Mouse (Mus musculus) erythroblast, embryonic 14.5 days (primary cell): ENCODE results near the gene Gm42878.

Experiments
- GATA1 ChIP-seq: IDR thresholded peaks from 2 replicates; pipeline ENCODE4 v1.6.1; 2012; ENCODE audit warnings: low read length, inconsistent platforms, mixed read lengths
- TAL1 ChIP-seq: IDR thresholded peaks from 3 replicates; pipeline ENCODE4 v1.6.1; 2012; ENCODE audit warnings: low read length, inconsistent platforms, mixed read lengths

DNA sequence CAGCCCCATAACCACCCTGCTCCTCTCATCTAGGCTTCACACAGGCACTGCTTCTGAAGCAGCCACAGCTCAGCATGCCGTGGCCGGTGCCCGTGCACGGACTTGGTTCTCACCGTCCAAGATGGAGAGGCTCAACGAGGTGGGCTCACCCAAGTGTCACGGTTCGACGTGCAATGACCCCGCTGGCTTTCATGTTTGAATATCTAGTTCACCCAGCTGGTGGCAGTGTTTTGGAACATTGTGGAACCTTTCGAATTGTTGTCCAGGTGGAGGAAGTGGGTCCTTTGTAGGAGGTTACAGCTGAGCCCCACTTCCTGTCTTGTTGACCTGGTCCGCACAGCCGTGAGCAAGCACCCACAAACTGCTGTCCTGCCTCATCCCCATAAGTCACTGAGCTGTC, 28.9 kb upstream of the Gm42878 start:
- TF ChIP-seq TAL1 = no peak
- TF ChIP-seq GATA1 = no peak
